Mouse (Mus musculus): Measurements from ENCODE around the gene Trmt61a. TPM values are rescaled to one million over a fixed set of nuclear protein-coding genes. Genes with fewer than 3 reads are reported as not detected.

The Trmt61a gene
- polyA plus RNA-seq, 1 experiment from 2014 or later = 8.5 TPM

DNA sequence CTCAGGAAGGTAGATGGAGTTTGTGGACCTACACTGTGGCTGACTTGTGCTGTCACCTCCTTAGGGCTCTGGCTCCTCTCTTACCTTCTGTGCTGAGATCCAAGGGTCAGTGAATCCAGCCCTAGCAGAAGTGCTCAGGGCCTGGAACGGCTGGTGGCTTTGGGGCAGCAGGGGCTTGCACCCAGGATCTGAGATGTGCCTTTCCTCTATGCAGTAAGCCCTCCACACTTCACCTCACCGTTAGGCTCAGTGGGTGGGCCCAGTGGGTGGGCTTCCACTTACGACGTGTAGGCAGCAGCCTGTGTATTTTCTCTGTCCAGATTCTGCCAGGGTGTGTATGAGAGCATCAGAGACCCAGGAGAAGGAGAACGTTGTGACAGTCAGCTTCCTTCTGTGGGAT lies 55.0 kb downstream of the Trmt61a start:
- 48% methylated on average over 5 of the region's 5 CpGs for WGBS
- no peak overlapping the region for H3K9ac ChIP-seq (ENCODE audit: low read length)

More for the DNA sequence above, 55.0 kb downstream of the Trmt61a start:
- no peaks in the 10 kb centered on the region for H3K4me1 ChIP-seq (replicated peaks; ENCODE audit: control insufficient read depth, insufficient read depth)
- H3K27me3 ChIP-seq (ENCODE audit: control insufficient read depth, insufficient read depth, low read length) = no peaks in the 10 kb centered on the region
- H3K4me3 ChIP-seq (ENCODE audit: low read depth, low read length) = no peak overlapping the region
- no peaks in the 10 kb centered on the region for H3K9me3 ChIP-seq (ENCODE audit: control insufficient read depth, low read length)
- ATAC-seq (ENCODE audit: low FRiP score, low TSS enrichment) = peak; percentile 7; the same call in 1 of the 2 replicates
- H3K4me2 ChIP-seq (replicated peaks; ENCODE audit: low read depth) = no peak overlapping the region
- no peaks in the 10 kb centered on the region; the same call in 1 of the 2 replicates for H3K36me3 ChIP-seq (ENCODE audit: control insufficient read depth, insufficient read depth, low read length)
- DNase-seq (ENCODE audit: low spot score) = no peak
- H3K27ac ChIP-seq (replicated peaks) = 0 out of 2 replicates have a peak overlapping the region, but pooled peaks have one; percentile 2
- TF ChIP-seq EP300 (optimal IDR thresholded peaks at IDR 0.05) (no peak), CTCF (IDR thresholded peaks at IDR 0.05; ENCODE audit: low read depth) (no peak)

Other genes starting within 250 kb of the Trmt61a start
- 14.5 and 15.6 TPM in 2 replicates for gene Tnfaip2, start 235.6 kb upstream of the Trmt61a start, polyA plus RNA-seq (2015; fragmentation: Nextera tagmentation; extraction: Ambion mirVana)
- 12.5 and 14.4 TPM in 2 replicates for gene Gm266, start 192.3 kb upstream of the Trmt61a start, polyA plus RNA-seq (2015; fragmentation: Nextera tagmentation; extraction: Ambion mirVana)
- gene Eif5, start 140.1 kb upstream of the Trmt61a start, polyA plus RNA-seq (2015; fragmentation: Nextera tagmentation; extraction: Ambion mirVana) = 448 and 455 TPM in 2 replicates
- 15.6 and 18.5 TPM in 2 replicates for gene Mark3, start 103.6 kb upstream of the Trmt61a start, polyA plus RNA-seq (2015; fragmentation: Nextera tagmentation; extraction: Ambion mirVana)
- 532 and 573 TPM in 2 replicates for gene Ckb, start 5.8 kb upstream of the Trmt61a start, polyA plus RNA-seq (2015; fragmentation: Nextera tagmentation; extraction: Ambion mirVana)
- gene Bag5, start 35.2 kb downstream of the Trmt61a start, polyA plus RNA-seq (2015; fragmentation: Nextera tagmentation; extraction: Ambion mirVana) = 34.9 and 36.9 TPM in 2 replicates
- gene Apopt1, start 35.2 kb downstream of the Trmt61a start, polyA plus RNA-seq (2015; fragmentation: Nextera tagmentation; extraction: Ambion mirVana) = 41.8 and 42.8 TPM in 2 replicates
- 55.7 and 56.7 TPM in 2 replicates for gene Klc1, start 80.7 kb downstream of the Trmt61a start, polyA plus RNA-seq (2015; fragmentation: Nextera tagmentation; extraction: Ambion mirVana)
- gene Xrcc3, start 135.8 kb downstream of the Trmt61a start, polyA plus RNA-seq (2015; fragmentation: Nextera tagmentation; extraction: Ambion mirVana) = 1.8 and 3.2 TPM in 2 replicates
- gene Zfyve21, start 136.1 kb downstream of the Trmt61a start, polyA plus RNA-seq (2015; fragmentation: Nextera tagmentation; extraction: Ambion mirVana) = 72.0 and 72.4 TPM in 2 replicates
- gene Ppp1r13b, start 230.0 kb downstream of the Trmt61a start, polyA plus RNA-seq (2015; fragmentation: Nextera tagmentation; extraction: Ambion mirVana) = 18.9 and 21.5 TPM in 2 replicates

All from stomach, postnatal 0 days (tissue).